Mouse (Mus musculus) limb, embryonic 14.5 days (tissue): ENCODE measurements at regions not wholly inside any gene's neighbourhood (a gene's known extent, or its start where the extent isn't known, plus 50 kb on each side); places are given as distances from the start of the nearest gene placed in this dataset.

ENCODE experiments used
- ATAC-seq: fragments of 200-750 bp; cut with Nextera tagmentation; 2 replicates; pipeline ENCODE4 v1.8.0; 2017; ENCODE audit warnings: low read depth, moderate number of reproducible peaks, moderate TSS enrichment; ENCODE audit not compliant: low FRiP score
- DNase-seq: peaks from one replicate; pipeline ENCODE4 v3.0.0-alpha.2; 2015; ENCODE audit warnings: low spot score
- H3K27ac ChIP-seq: fragments of 300-500 bp; sonication (generic); replicated peaks from 2 replicates; pipeline ENCODE4 v1.5.1; 2014; ENCODE audit warnings: low read depth, mild to moderate bottlenecking, low read length, moderate library complexity, mixed read lengths
- H3K27me3 ChIP-seq: fragments of 300-500 bp; sonication (generic); 2 replicates; pipeline ENCODE4 v1.6.1; 2014; ENCODE audit warnings: low read length, mixed read lengths; ENCODE audit not compliant: control insufficient read depth, insufficient read depth
- H3K36me3 ChIP-seq: fragments of 300-500 bp; sonication (generic); 2 replicates; pipeline ENCODE4 v1.6.1; 2014; ENCODE audit warnings: mild to moderate bottlenecking, low read length, moderate library complexity, mixed read lengths; ENCODE audit not compliant: control insufficient read depth, insufficient read depth
- H3K4me1 ChIP-seq: fragments of 300-500 bp; sonication (generic); 2 replicates; pipeline ENCODE4 v1.6.1; 2014; ENCODE audit warnings: antibody characterized with exemption, low read length, mixed read lengths; ENCODE audit not compliant: control insufficient read depth, insufficient read depth
- H3K4me2 ChIP-seq: fragments of 300-500 bp; sonication (generic); replicated peaks from 2 replicates; pipeline ENCODE4 v1.6.1; 2014; ENCODE audit warnings: low read depth, mild to moderate bottlenecking, low read length, moderate library complexity; ENCODE audit not compliant: severe bottlenecking
- H3K4me3 ChIP-seq: fragments of 300-500 bp; sonication (generic); replicated peaks from 2 replicates; pipeline ENCODE4 v1.5.1; 2014; ENCODE audit warnings: low read length
- H3K9ac ChIP-seq: fragments of 300-500 bp; sonication (generic); 2 replicates; pipeline ENCODE4 v1.6.1; 2014; ENCODE audit warnings: mild to moderate bottlenecking, low read depth, low read length, moderate library complexity; ENCODE audit not compliant: severe bottlenecking
- H3K9me3 ChIP-seq: fragments of 300-500 bp; sonication (generic); 2 replicates; pipeline ENCODE4 v1.6.1; 2016; ENCODE audit warnings: low read length; ENCODE audit not compliant: control insufficient read depth
- POLR2A ChIP-seq: fragments of 200-500 bp; IDR thresholded peaks from 2 replicates; pipeline ENCODE4 v1.8.0; 2012; ENCODE audit warnings: inconsistent platforms, mild to moderate bottlenecking, moderate library complexity, borderline replicate concordance; ENCODE audit not compliant: insufficient read depth, insufficient read length; ENCODE audit errors: extremely low read depth
- WGBS: fragments of 180-500 bp; shearing (Covaris S2); extraction: QIAGEN DNeasy Blood & Tissue Kit; methylation state at CpG from one replicate; pipeline ENCODE4 v1.1.7; 2014; 5-methylcytosine and 5-hydroxymethylcytosine counted together

DNA sequence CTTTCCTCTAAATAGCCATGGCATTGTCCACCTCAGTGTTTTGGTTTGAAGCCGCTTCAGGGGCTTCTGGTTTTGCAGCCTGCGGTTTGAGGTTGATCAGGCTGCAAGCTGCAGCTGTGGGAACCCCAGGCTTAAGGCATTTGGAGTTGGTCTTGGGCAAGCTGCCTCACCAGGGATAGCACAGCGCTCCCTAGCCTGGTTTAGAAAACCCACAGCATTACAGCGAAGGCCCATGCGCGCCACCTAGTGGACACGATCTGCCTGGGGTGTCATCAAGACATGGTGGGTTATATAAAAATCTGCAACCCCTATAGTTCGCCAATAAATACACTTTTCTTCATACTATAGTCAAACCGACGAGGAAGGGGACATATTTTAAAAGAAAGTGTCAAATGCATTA, 68.9 kb upstream of the Hnrnpa3 start:
- Histone ChIP-seq H3K27me3 (peaks cover 45% of the 10 kb centered on the region), H3K9ac (no peak overlapping the region), H3K27ac (no peak overlapping the region), H3K4me2 (0 out of 2 replicates have a peak overlapping the region, but pooled peaks have one; percentile 35), H3K9me3 (no peaks in the 10 kb centered on the region), H3K4me3 (no peak overlapping the region), H3K36me3 (no peaks in the 10 kb centered on the region), H3K4me1 (peaks cover 6% of the 10 kb centered on the region; the same call in 1 of the 2 replicates)
- WGBS, result 7% methylated on average over 10 of the region's 10 CpGs
- no peak for TF ChIP-seq POLR2A
- ATAC-seq (peak; percentile 56; the same call in 1 of the 2 replicates), DNase-seq (peak; percentile 80)

GRCm38 (mm10) chr2:75600511-75600910, 58.5 kb upstream of the Hnrnpa3 start:
- 0 out of 2 replicates have a peak, but pooled peaks cover 4% of the 10 kb centered on the region for H3K27me3 ChIP-seq
- TF ChIP-seq POLR2A, result no peak
- no peak for ATAC-seq
- WGBS, result 71% methylated on average over 5 of the region's 5 CpGs
- H3K4me1 ChIP-seq, result peaks cover 9% of the 10 kb centered on the region; the same call in 1 of the 2 replicates
- no peaks in the 10 kb centered on the region for H3K36me3 ChIP-seq
- H3K9ac ChIP-seq, result no peak overlapping the region
- H3K9me3 ChIP-seq, result no peaks in the 10 kb centered on the region
- H3K27ac ChIP-seq, result no peak overlapping the region
- H3K4me3 ChIP-seq, result no peak overlapping the region
- no peak overlapping the region for H3K4me2 ChIP-seq
- no peak for DNase-seq

- Histone ChIP-seq H3K4me3 (peak overlapping the region; percentile 23), H3K27me3 (0 out of 2 replicates have a peak, but pooled peaks cover 4% of the 10 kb centered on the region), H3K4me2 (peak overlapping the region; percentile 49), H3K27ac (no peak overlapping the region), H3K4me1 (peaks cover 14% of the 10 kb centered on the region), H3K9me3 (no peaks in the 10 kb centered on the region), H3K9ac (peak overlapping the region; percentile 13; the same call in 1 of the 2 replicates), H3K36me3 (no peaks in the 10 kb centered on the region)
- ATAC-seq (no peak), DNase-seq (peak; percentile 63)
- 15% methylated on average over 23 of the region's 26 CpGs for WGBS
- no peak for TF ChIP-seq POLR2A
Observed at GRCm38 (mm10) chr2:75603175-75603871, 55.7 kb upstream of the Hnrnpa3 start.

DNA sequence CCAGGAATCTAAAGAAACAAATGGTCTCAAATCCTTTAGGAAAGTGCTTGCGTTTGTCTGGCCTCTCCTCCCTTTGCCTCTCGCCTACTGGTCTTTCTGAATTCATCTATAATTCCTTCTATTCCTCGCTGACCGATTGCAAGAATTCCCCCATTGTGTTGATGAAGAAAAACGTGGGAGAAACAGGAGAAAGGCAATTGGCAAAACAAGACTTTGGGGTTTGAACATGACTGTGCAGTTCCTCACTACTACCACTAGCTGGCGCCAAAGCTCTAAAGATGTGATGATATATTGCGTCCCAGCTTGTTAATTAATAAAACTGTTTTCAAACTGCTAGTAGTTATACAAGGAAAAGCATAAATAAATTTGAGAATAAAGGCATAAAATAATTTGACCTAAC, 53.4 kb upstream of the Hnrnpa3 start:
- no peak overlapping the region for H3K9ac ChIP-seq
- peaks cover 30% of the 10 kb centered on the region for H3K4me1 ChIP-seq
- WGBS, result 2% methylated on average over 7 of the region's 7 CpGs
- H3K4me2 ChIP-seq, result no peak overlapping the region
- no peaks in the 10 kb centered on the region for H3K36me3 ChIP-seq
- no peak overlapping the region for H3K27ac ChIP-seq
- no peak overlapping the region for H3K4me3 ChIP-seq
- no peak for TF ChIP-seq POLR2A
- H3K27me3 ChIP-seq, result 0 out of 2 replicates have a peak, but pooled peaks cover 4% of the 10 kb centered on the region
- no peaks in the 10 kb centered on the region for H3K9me3 ChIP-seq
- peak; percentile 66 for DNase-seq
- ATAC-seq, result no peak

DNA sequence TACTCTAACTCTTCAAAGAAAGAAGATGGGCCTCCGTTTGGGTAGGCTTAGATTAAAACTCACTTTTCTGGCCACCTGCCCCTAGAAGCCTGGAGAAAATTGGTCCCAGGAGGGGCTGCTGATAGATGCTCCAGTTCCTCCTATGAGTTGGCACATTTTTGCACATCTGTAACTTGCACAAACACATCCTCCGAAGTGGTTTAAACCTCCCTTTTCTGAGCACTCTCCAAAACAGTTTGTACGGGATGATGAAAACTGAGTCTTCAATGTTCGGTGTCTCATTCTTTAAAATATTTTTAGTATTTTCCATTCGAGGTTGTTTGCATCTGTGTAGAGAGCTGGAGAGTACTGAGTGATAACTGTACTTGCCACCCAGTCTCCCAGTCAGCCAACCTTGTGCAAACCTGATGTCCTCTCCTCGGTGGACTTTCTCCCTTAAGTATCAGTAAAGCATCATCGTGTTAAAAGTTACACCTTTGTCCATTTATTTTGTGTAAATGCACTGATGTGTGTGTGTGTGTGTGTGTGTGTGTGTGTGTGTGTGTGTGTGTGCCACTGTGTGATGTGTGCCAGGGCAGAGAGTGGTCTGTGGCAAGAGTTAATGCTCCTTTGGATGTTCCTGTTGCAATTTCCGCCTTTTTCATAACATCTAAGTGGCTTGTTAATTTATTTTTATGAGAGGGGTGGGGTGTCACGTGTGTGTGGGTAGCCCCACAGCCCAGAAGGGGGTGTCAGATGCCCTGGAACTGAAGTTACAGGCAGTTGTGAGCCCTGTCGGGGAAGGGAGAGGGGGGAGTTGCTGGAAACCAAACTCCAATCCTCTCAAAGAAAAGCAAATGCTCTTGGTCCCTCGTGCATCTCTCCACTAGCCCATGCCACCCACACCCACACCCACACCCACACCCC, 51.8 kb upstream of the Hnrnpa3 start:
- Histone ChIP-seq H3K9me3 (no peaks in the 10 kb centered on the region), H3K4me1 (peaks cover 30% of the 10 kb centered on the region), H3K4me3 (no peak overlapping the region), H3K36me3 (no peaks in the 10 kb centered on the region), H3K27me3 (0 out of 2 replicates have a peak, but pooled peaks cover 4% of the 10 kb centered on the region), H3K9ac (no peak overlapping the region), H3K4me2 (peak overlapping the region; percentile 46), H3K27ac (no peak overlapping the region)
- 35% methylated on average over 11 of the region's 11 CpGs for WGBS
- TF ChIP-seq POLR2A, result no peak
- DNase-seq (no peak), ATAC-seq (no peak)
